8 mouse cellular contexts compared by ENCODE assay signal in the genomic region with DNA sequence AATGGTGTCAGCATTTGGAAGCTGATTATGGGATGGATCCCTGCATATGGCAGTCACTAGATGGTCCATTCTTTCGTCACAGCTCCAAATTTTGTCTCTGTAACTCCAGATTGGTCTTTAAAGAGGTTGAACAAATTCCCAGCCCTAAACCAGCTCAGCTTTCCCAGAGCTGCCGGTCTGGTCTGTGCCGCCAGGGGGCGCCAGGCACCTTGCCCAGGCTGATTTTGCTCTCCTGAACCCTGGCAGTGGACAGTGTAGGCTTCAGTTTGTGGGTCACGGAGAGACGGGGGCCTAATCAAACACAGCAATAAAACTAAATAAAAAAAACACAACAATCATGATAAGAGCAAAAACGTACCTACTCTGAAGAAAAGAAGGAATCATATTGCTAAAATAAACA. TPM values are rescaled to one million over a fixed set of nuclear protein-coding genes. Genes with fewer than 3 reads are reported as not detected.
DNase-seq lines count a peak whose midpoint lies in the region; ATAC-seq and TF ChIP-seq lines count a peak whose summit lies in the region.

No protein-coding gene starts in this region.

- H3K4me2 ChIP-seq in forebrain, embryonic 15.5 days (replicated peaks), result no peak overlapping the region

- WGBS in forebrain, embryonic 10.5 days, result 13% methylated on average over 7 of the region's 7 CpGs
- 17% methylated on average over 7 of the region's 7 CpGs for WGBS in forebrain, embryonic 15.5 days
- 12% methylated on average over 7 of the region's 7 CpGs for WGBS in cerebellum, adult 2 months

- no peaks in the 10 kb centered on the region for H3K9me3 ChIP-seq in forebrain, embryonic 10.5 days
- H3K9me3 ChIP-seq in forebrain, embryonic 15.5 days, result no peaks in the 10 kb centered on the region

- TF ChIP-seq POLR2A in cerebellum, adult 2 months (IDR thresholded peaks at IDR 0.05; ENCODE audit: borderline replicate concordance, insufficient read depth, low read length), result no peak

- peaks cover 23% of the 10 kb centered on the region for H3K4me1 ChIP-seq in forebrain, embryonic 10.5 days
- peaks cover 12% of the 10 kb centered on the region for H3K4me1 ChIP-seq in forebrain, embryonic 15.5 days
- no peaks in the 10 kb centered on the region for H3K4me1 ChIP-seq in cerebellum, adult 2 months (ENCODE audit: control insufficient read depth, insufficient read depth, low read length)

- peak; percentile 62 for DNase-seq in forebrain, embryonic 10.5 days (ENCODE audit: extremely low spot score, low spot score)
- peak; percentile 61 for DNase-seq in MN1 (ENCODE audit: low spot score)
- peak; percentile 62 to 73 for DNase-seq in cerebellum, adult 2 months
- DNase-seq in gastrocnemius, postnatal 10 days, result peak; percentile 80
- peak; percentile 80 to 85 for DNase-seq in kidney, postnatal 25 days
- DNase-seq in lung, postnatal 25 days (ENCODE audit: low spot score), result peak; percentile 68
- peak; percentile 12 for DNase-seq in spleen, adult 12 weeks (ENCODE audit: low spot score)

- no peaks in the 10 kb centered on the region for H3K27me3 ChIP-seq in forebrain, embryonic 10.5 days (ENCODE audit: poor library complexity, severe bottlenecking)
- H3K27me3 ChIP-seq in forebrain, embryonic 15.5 days, result no peaks in the 10 kb centered on the region
- H3K27me3 ChIP-seq in cerebellum, adult 2 months (ENCODE audit: control insufficient read depth, insufficient read depth, low read length), result no peaks in the 10 kb centered on the region

- H3K27ac ChIP-seq in forebrain, embryonic 10.5 days, result no peak overlapping the region
- no peak overlapping the region for H3K27ac ChIP-seq in forebrain, embryonic 15.5 days (replicated peaks)
- H3K27ac ChIP-seq in cerebellum, adult 2 months (ENCODE audit: insufficient read depth, low read length), result no peak overlapping the region

- H3K4me3 ChIP-seq in forebrain, embryonic 10.5 days, result no peak overlapping the region
- no peak overlapping the region for H3K4me3 ChIP-seq in forebrain, embryonic 15.5 days
- no peak overlapping the region for H3K4me3 ChIP-seq in cerebellum, adult 2 months (replicated peaks; ENCODE audit: insufficient read depth, low read depth, low read length)

- TF ChIP-seq CTCF in cerebellum, adult 2 months (IDR thresholded peaks at IDR 0.05; ENCODE audit: borderline replicate concordance, insufficient read depth, low read depth, low read length), result peak; percentile 89

- no peak for ATAC-seq in forebrain, embryonic 15.5 days (replicated peaks)

- no peak overlapping the region for H3K9ac ChIP-seq in forebrain, embryonic 15.5 days (replicated peaks)

- no peaks in the 10 kb centered on the region for H3K36me3 ChIP-seq in forebrain, embryonic 10.5 days (replicated peaks)
- no peaks in the 10 kb centered on the region for H3K36me3 ChIP-seq in forebrain, embryonic 15.5 days

RNA-seq across cellular contexts. Expression of a gene that starts 13.5 kb away (rescaled TPM):
- 8.3 and 8.8 TPM in 2 replicates for polyA plus RNA-seq in forebrain, embryonic 10.5 days (2016; fragmentation: Nextera tagmentation; extraction: Ambion mirVana)
- 6.4 TPM in 2 replicates for polyA plus RNA-seq in forebrain, embryonic 15.5 days (2015; fragmentation: Nextera tagmentation; extraction: Ambion mirVana)
- 14.8 and 16.2 TPM in 2 replicates for polyA plus RNA-seq in cerebellum, adult 2 months (2012; rRNA removed)
- total RNA-seq in gastrocnemius, postnatal 10 days (2021), result 10 to 100 TPM; 15.7 to 17.7 TPM

RNA-seq across cellular contexts. Expression of a gene that starts 16.9 kb away (rescaled TPM):
- 0.32 TPM in 1 of 2 replicates, not detected in the other for polyA plus RNA-seq in forebrain, embryonic 10.5 days (2016; fragmentation: Nextera tagmentation; extraction: Ambion mirVana)
- not detected in 2 replicates for polyA plus RNA-seq in forebrain, embryonic 15.5 days (2015; fragmentation: Nextera tagmentation; extraction: Ambion mirVana)
- polyA plus RNA-seq in cerebellum, adult 2 months (2012; rRNA removed), result 0.10 TPM in 1 of 2 replicates, not detected in the other
- total RNA-seq in gastrocnemius, postnatal 10 days (2021), result not detected

RNA-seq across cellular contexts. Expression of a gene that starts 28.9 kb away (rescaled TPM):
- not detected in 2 replicates for polyA plus RNA-seq in forebrain, embryonic 10.5 days (2016; fragmentation: Nextera tagmentation; extraction: Ambion mirVana)
- not detected in 2 replicates for polyA plus RNA-seq in forebrain, embryonic 15.5 days (2015; fragmentation: Nextera tagmentation; extraction: Ambion mirVana)
- polyA plus RNA-seq in cerebellum, adult 2 months (2012; rRNA removed), result 0.07 and 0.10 TPM in 2 replicates
- total RNA-seq in gastrocnemius, postnatal 10 days (2021), result not detected

Comparison
In these comparisons a context has a peak if more than half of its experiments do, and no peak if none do; other contexts are left out.
1. DNase-seq: peak in every context shown above with its lines; median percentile 82 in kidney, postnatal 25 days; 80 in gastrocnemius, postnatal 10 days; 68 in lung, postnatal 25 days; 68 in cerebellum, adult 2 months; 62 in forebrain, embryonic 10.5 days; 61 in MN1; 12 in spleen, adult 12 weeks.